In the genomic region with DNA sequence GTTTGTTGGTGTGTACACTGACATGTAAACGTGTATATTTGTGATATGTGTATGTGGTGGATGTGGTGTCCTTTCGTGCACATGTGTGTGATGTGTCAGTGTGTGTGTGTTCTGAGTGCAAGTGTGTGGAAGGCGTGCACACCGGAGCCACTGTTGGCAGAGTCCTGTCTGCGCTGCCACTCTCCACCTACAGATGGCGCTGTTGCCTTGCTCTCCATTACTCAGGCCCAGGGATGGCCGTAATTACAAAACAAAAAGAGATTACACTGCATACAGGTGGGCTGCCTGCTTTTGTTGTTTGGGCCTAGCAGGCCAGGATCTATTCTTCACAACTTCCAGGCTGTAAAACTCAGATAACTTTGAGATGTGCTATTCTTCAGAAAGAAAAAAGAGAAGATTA, we compare ENCODE assay signal across 8 mouse cellular contexts.
A peak's percentile ranks its signal among the peaks of the same experiment; 100 is the strongest.
DNase-seq lines count a peak whose midpoint lies in the region; ATAC-seq and TF ChIP-seq lines count a peak whose summit lies in the region.

No protein-coding gene starts in this region.

- H3K4me1 ChIP-seq in kidney, postnatal 0 days (replicated peaks; ENCODE audit: insufficient read depth, low read length): peaks cover 18% of the 10 kb centered on the region; the same call in 1 of the 2 replicates
- H3K4me1 ChIP-seq in liver, embryonic 13.5 days (replicated peaks): no peaks in the 10 kb centered on the region
- H3K4me1 ChIP-seq in neural tube, embryonic 12.5 days: peaks cover 8% of the 10 kb centered on the region

- H3K4me3 ChIP-seq in kidney, postnatal 0 days (replicated peaks; ENCODE audit: low read depth, low read length): no peak overlapping the region
- H3K4me3 ChIP-seq in liver, embryonic 13.5 days (replicated peaks): no peak overlapping the region
- H3K4me3 ChIP-seq in neural tube, embryonic 12.5 days: no peak overlapping the region

- H3K27ac ChIP-seq in kidney, postnatal 0 days: no peak overlapping the region
- no peak overlapping the region for H3K27ac ChIP-seq in liver, embryonic 13.5 days
- no peak overlapping the region for H3K27ac ChIP-seq in neural tube, embryonic 12.5 days

- H3K36me3 ChIP-seq in kidney, postnatal 0 days (ENCODE audit: insufficient read depth, low read length): no peaks in the 10 kb centered on the region
- no peaks in the 10 kb centered on the region for H3K36me3 ChIP-seq in liver, embryonic 13.5 days
- no peaks in the 10 kb centered on the region for H3K36me3 ChIP-seq in neural tube, embryonic 12.5 days

- H3K4me2 ChIP-seq in kidney, postnatal 0 days (ENCODE audit: low read length): no peak overlapping the region
- no peak overlapping the region for H3K4me2 ChIP-seq in liver, embryonic 13.5 days
- H3K4me2 ChIP-seq in neural tube, embryonic 12.5 days (replicated peaks): no peak overlapping the region

- H3K27me3 ChIP-seq in kidney, postnatal 0 days (ENCODE audit: insufficient read depth, low read length): no peaks in the 10 kb centered on the region
- no peaks in the 10 kb centered on the region for H3K27me3 ChIP-seq in liver, embryonic 13.5 days
- H3K27me3 ChIP-seq in neural tube, embryonic 12.5 days (replicated peaks): no peaks in the 10 kb centered on the region

- no peaks in the 10 kb centered on the region for H3K9me3 ChIP-seq in kidney, postnatal 0 days (replicated peaks; ENCODE audit: low read length)
- no peaks in the 10 kb centered on the region for H3K9me3 ChIP-seq in liver, embryonic 13.5 days (replicated peaks)
- H3K9me3 ChIP-seq in neural tube, embryonic 12.5 days: no peaks in the 10 kb centered on the region

- TF ChIP-seq CTCF in kidney, postnatal 0 days (IDR thresholded peaks at IDR 0.05; ENCODE audit: low read depth): peak; percentile 97

- no peak overlapping the region for H3K9ac ChIP-seq in kidney, postnatal 0 days (ENCODE audit: low read depth, low read length)
- H3K9ac ChIP-seq in liver, embryonic 13.5 days: no peak overlapping the region
- no peak overlapping the region for H3K9ac ChIP-seq in neural tube, embryonic 12.5 days

- no peak for ATAC-seq in kidney, postnatal 0 days (replicated peaks; ENCODE audit: low FRiP score, low read depth)
- ATAC-seq in liver, embryonic 13.5 days (ENCODE audit: low read depth): peak; percentile 20; the same call in 1 of the 2 replicates
- peak; percentile 36; the same call in 1 of the 2 replicates for ATAC-seq in neural tube, embryonic 12.5 days (ENCODE audit: low FRiP score, low read depth)

- DNase-seq in ovary, postnatal 36 days (ENCODE audit: low spot score): peak; percentile 60
- DNase-seq in ovary, adult 18-20 months (ENCODE audit: low spot score): no peak
- DNase-seq in cerebellum, adult 9-10 months: peak; percentile 29
- peak; percentile 69 for DNase-seq in frontal cortex, postnatal 36 days (ENCODE audit: low spot score in 2 of 2)
- peak; percentile 62 for DNase-seq in kidney, postnatal 0 days (ENCODE audit: low spot score)
- DNase-seq in liver, embryonic 13.5 days: no peak
- peak; percentile 65 for DNase-seq in urinary bladder, postnatal 25 days (ENCODE audit: low spot score)

- WGBS in kidney, postnatal 0 days: 39% methylated on average over 7 of the region's 7 CpGs
- 21% methylated on average over 7 of the region's 7 CpGs for WGBS in liver, embryonic 13.5 days (ENCODE audit: insufficient replicate concordance)
- 22% methylated on average over 7 of the region's 7 CpGs for WGBS in neural tube, embryonic 12.5 days

Comparison
In these comparisons a context has a peak if more than half of its experiments do, and no peak if none do; other contexts are left out.
1. DNase-seq: peak in ovary, postnatal 36 days (single experiment), cerebellum, adult 9-10 months (single experiment), frontal cortex, postnatal 36 days (2 of 2), kidney, postnatal 0 days (single experiment) and urinary bladder, postnatal 25 days (single experiment); none in ovary, adult 18-20 months (single experiment) and liver, embryonic 13.5 days (single experiment).